Mouse (Mus musculus): ENCODE results near the gene B430306N03Rik.

B430306N03Rik gene

DNA sequence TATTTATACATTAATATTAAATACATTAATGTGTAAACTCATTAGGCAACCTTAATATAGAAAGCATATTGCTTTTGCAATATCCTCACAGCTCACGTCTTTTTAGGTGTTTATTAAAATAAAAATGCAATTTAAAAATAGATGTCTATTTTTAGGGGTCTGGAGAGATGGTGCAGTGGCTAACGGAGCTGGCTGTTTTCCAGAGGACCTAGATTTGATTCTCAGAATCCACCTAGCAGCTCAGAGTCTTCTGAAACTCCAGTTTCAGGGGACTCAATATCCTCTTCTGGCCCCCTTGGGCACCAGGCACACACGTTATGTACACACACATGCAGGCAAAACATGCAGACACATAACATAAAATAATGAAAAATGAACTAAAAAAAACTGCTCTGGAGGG lies 46.4 kb downstream of the B430306N03Rik start:
- ATAC-seq (ENCODE audit: low TSS enrichment) = no peak

DNA sequence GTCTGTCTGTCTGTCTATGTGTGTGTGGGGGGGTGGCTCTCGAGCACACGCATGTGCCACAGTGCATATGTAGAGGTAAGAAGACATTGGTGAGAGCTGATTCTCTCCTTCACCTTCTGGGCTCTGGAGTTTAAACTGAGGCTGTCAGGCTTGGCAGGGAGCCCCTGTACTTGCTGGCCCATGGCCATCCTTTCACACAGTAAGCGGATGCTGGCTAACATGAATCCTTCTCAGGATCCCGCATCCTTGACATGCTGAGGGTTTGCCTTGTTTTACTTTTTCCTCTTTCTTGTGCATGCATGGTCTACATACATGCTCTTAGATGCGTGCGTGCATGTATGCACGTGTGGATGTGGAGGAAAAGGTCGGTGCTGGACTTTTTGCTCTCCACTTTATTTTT lies 47.0 kb downstream of the B430306N03Rik start:
- ATAC-seq (ENCODE audit: low TSS enrichment) = peak; percentile 66

DNA sequence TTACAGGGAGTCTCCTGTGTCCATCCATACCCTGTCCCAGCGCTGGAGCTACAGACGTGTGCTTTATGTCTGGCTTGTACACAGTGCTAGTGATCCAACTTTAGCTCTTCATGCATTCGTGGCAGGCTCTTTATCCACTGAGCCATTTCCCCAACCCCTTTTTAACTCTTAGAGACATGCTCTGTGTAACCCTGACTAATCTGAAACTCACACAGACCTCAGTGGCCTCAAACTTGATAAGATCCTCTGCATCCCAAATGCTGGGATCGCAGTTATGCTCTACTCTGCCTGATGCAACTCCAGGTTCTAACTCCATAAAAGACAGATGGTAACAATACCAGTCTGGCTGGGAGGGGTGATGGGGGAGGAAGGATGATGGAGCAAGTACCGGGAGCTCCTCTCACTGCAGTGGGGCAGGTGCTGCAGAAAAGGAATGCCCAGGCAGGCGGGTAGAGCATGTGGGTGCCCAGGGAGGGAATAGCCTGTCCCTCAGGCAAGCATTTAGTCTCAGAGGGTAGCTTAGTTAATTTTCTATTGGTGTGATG lies 47.6 kb downstream of the B430306N03Rik start:
- ATAC-seq (ENCODE audit: low TSS enrichment) = peak; percentile 75

DNA sequence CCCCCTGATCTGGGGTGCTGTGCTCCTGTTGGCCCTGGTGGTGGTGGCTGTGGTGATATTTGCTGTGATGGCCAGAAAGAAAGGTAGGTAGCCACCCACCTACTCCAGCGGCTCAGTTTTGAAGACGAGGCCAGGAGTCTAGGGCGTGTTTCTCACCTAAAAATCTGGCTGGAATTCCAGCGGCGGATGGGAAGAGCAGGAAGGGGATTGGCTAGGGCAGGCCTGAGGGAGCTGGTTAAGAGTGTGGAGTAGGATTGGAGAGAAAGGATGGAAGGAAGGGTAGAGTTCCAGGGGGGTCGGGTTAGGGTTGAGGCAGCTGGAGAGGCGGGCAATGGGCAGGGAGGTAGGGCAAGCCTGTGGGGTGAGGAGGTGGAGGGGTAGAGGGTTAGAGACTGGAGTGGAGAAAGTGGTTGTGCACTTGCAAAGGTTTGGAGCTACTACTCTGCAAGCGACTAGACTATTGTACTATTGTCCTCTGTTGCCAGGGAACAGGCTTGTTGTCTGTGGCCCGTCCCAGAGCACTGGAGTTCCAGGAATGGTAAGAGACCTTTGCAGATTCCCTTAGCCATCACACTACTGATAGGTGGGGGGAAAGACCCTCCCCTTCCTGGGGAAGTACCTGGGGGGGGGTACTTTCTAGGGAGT lies 49.7 kb downstream of the B430306N03Rik start:
- no peak for ATAC-seq (ENCODE audit: low TSS enrichment)

DNA sequence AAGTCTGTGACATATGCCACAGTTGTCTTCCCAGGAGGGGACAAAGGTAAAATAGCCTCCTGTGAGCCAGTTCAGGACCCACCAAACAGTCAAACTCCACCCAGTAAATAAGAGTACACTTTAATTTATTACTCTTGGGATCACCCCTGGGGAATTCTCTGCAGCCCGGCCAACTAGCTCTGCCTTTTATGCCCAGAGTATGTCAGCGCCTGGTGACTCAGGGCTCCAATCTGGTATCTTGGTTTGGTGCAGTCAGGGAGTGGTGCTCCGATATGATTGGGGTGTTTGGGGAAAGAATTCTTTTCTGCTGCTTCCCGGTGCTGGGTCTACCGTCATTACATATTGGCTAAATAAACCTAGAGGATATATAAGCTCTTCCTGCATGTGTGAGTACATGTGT lies 50.9 kb downstream of the B430306N03Rik start:
- no peak for ATAC-seq (ENCODE audit: low TSS enrichment)

DNA sequence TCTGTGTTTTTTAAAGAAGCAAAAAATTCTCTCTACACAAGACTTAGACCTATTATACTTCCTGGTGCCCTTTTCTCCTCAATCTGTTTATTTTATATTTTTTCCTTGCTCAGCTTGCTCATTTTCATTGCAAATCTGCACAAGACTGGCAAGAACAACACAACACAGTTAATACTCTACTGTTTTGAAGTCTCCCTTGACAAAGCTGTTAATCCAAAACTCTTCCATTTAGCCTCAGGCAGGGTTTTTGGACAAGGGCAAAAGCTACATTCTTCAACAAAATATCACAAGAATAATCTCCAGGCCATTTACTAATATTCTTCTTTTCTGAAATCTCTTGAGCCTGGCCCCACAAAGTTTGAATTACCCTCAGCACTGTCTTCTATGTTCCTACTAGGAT lies 55.7 kb downstream of the B430306N03Rik start:
- no peak for ATAC-seq (ENCODE audit: low TSS enrichment)

DNA sequence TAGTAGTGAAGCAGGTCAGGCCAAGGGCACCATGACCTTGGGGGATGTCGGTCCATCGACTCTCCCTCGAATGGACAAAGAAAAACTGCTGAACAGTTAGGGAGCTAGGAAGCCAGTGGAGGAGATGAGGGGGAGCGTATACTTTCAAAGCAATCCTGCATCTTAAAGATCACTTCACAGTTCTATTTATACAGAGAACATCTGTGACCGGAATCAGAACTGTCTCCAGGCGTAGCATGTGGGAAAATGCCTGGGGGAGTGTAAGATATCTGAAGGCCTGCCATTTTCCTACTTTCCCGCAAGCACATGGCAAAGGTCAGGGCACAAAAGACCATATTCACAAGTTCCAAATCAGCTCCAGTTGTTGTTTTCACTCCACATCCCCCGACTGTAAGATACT lies 57.0 kb downstream of the B430306N03Rik start:
- ATAC-seq (ENCODE audit: low TSS enrichment) = peak; percentile 88

DNA sequence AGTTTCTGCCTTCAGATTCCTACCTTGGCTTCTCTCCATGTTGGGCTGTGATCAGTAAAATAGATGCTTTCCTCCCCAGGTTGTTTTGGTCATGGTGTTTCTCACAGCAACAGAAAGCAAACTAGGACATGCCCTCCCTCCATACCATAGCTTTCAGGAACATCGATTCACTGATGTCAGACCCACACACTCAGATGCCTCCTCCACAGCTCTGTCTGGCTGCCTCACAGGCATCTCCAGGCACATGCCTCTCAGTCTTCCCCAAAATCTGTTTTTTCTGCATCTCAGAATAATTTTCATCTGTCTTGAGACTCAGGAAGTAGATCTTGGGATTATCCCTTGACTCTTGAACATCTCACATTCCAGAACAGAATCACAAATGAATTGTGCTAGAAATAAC lies 60.2 kb downstream of the B430306N03Rik start:
- ATAC-seq (ENCODE audit: low TSS enrichment) = peak; percentile 94

All from frontal cortex, adult (tissue).